Mouse (Mus musculus): Measurements from ENCODE around the gene F9. TPM values are rescaled to one million over a fixed set of nuclear protein-coding genes. Genes with fewer than 3 reads are reported as not detected.

Gene F9
- 20.0 and 20.3 TPM in 2 replicates for polyA plus RNA-seq (2012; rRNA removed)

DNA sequence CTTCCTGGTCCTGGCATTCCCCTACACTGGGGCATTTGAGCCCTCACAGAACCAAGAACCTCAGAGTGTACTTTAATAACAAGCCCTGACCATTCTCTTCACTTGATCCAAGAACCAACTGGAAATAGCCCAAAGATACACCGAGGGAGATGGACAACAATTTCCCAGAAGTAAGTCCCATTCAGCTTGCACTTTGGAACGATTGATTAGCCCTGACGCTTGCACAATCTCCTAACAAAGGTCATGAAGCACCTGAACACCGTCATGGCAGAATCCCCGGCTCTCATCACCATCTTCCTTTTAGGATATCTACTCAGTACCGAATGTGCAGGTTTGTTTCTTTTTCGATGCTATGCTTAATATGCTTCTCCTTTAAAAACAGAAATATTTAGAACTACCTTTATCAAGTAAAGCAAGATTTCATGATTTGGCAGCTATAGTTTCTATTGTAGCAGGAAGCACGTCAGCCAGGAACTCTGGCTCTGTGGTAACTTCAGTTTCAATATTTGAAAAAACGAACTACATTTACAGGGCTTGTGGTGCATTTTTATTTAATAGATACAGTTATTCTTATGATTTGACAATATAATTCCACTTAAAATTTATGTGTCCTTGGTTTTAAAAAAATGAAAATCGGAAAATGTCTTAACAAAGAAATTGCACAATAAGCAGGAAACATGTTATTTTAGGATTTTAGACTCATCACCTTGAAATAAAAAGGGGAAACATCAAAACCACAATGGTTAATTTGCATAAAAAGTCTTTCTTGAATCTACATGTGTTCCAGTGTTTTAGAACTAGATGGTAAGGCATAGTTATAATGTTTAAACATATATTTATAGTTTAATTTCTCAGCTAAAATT, at the start of gene F9:
TSS of gene F9 (plus strand) at position 244 of the 863 bp plus-strand sequence.

Other genes with a start within 250 kb of the F9 start
- gene Mcf2, start 179.6 kb downstream of the F9 start, polyA plus RNA-seq (2012; rRNA removed) = 0.02 TPM in 1 of 2 replicates, not detected in the other